Mouse (Mus musculus) induced T-regulatory cell, adult 2 months (primary cell): ENCODE measurements at regions not wholly inside any gene's neighbourhood (a gene's known extent, or its start where the extent isn't known, plus 50 kb on each side); places are given as distances from the start of the nearest gene placed in this dataset.

Source experiments
- DNase-seq: peaks from one replicate; pipeline ENCODE4 v3.0.0-alpha.2; 2012; ENCODE audit warnings: low read depth

DNA sequence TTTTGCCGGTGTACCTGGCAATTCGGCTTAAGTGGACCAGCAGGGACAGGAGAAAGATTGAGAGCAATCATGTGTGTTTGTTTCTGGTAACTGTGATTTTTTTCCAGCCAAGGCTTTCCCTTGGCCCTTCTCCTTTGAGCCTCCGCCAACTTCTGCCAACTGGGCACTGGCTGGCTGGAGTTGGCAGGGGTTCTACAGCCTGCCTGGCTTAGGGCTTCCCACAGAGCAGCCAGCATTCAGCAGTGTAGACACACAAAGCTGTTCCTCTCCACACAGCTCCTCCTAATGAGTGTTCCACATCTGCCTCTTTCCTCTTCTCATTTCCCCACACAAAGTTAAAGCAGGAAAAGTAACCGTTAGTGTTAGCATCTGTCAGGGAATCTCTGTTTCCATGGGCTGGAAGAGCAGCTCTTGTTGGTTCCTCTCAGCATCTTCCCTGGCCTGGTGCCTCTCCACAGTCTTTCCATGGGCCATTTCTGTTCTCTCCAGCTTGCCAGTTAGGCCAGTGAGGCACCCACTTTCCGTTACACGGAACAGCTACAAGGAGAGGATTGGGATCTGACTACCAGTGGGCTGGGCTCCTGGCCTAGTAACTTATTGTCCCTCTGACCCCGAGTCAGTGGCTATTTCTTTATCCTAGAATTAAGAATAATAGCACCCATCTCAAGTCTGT, 68.0 kb upstream of the Rbm24 start:
- no peak for DNase-seq

DNA sequence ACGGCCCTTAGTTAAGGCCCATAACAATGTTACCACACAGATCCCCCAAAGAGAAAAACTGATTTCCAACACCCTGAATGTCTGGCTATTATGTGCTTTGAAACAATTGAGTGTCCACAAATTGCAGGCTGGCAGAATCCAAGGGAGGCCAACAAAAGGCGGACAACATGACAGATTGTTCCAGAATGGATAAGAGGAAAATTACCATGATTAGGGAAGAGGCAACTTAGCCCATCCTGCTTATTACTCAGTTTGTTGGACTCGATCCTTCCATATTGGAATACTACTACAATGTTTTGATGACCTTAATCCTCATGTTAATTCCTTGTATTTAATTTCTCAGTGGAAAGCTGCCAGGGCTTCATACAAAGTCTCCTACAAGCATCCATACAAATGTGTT, 62.9 kb upstream of the Rbm24 start:
- no peak for DNase-seq

DNA sequence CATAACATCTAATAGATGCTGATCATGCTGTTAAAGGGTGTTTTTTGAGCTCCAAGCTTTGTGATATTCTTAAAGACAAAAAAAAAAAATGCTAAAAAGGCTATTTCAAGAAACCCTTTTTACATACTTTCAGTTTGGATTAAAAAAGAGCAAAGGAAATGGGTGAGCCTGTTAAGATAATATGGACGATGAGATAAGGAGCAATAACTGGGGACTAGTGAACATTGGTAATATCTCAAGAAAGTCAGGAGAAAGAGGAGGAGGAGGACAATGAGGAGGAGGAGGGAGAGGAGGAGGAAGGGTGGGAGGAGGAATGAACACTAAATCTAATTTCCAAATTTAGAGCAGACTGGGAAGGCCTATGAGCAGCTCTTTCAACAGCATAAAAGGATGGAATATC, 62.3 kb upstream of the Rbm24 start:
- DNase-seq: no peak

DNA sequence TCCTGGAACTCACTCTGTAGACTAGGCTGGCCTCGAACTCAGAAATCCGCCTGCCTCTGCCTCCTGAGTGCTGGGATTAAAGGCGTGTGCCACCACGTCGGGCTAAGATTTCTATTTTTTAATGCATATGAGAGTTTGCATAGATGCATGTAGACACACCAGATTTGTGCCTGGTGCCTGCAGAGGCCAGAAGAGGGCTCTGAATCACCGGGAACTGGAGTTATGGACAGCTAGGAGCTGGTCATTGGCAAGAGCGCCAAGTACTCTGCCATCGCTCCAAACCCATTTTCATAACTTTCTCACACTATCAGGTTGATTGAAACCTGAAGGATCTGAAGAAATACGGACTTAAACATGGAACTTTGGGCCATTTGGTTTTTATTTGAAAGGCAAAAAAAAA, 61.2 kb upstream of the Rbm24 start:
- DNase-seq: no peak

DNA sequence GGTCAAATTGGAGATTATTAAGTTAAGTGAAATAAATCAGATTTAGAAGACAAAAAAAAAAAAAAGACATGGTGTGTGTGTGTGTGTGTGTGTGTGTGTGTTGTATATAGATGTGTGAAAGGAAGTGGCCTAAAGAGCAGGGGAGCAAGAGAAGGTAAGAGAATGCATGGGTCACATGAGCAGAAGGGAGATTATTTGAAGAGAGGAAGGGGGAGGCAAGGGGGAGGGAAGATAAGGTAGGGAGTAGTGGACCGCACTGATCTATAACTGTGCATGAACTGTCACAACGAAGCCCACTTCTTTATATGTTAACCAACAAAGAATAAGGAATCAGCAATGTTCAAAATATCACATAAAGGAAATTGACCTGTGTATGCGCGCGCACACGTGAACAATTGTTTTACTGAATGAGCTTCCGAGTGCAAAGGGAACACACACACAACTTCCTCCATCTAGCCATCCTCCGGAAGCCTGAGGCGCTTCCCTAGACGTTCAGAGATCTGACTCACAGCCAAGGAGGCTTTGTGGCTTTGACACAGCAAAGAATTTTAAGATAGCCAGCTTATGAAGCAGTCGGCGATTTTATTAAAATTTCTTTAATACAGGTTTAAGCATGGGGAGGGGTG, 57.6 kb upstream of the Rbm24 start:
- DNase-seq: peak; percentile 58

DNA sequence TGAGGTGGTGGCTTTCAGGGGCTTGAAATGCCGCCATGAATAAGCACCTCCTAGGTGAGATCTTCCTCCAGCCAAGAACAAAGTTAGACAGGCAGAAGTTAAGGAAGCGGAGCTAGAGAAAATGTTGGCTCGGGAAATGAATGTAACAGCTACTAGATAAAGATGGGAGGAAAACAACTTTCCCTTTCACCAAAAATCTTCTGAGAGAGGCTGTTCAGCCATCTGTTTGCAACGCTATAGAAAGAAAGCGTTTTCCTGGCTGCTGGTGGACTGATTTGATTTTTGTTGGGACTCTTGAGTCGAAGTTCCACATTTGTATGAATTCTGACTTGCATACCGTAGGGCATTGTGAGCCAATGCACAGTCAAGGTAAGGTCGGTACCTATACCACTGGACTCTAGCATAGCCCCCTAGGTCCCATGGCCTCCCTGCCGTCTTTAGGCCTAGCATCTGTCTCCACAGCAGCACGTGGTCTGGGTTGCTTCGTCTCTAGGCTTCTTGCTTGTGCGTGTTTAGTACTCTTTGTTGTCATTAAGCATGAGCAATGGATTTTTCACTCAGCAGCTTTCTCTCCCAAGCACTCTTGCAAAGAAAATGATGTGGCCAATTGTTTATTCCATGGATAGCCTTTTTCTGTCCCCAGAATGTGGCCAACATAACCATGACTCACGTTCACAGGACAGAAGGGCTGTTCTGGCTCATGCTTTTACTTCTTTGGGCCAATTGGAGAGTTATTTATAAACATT, 54.6 kb upstream of the Rbm24 start:
- no peak for DNase-seq

DNA sequence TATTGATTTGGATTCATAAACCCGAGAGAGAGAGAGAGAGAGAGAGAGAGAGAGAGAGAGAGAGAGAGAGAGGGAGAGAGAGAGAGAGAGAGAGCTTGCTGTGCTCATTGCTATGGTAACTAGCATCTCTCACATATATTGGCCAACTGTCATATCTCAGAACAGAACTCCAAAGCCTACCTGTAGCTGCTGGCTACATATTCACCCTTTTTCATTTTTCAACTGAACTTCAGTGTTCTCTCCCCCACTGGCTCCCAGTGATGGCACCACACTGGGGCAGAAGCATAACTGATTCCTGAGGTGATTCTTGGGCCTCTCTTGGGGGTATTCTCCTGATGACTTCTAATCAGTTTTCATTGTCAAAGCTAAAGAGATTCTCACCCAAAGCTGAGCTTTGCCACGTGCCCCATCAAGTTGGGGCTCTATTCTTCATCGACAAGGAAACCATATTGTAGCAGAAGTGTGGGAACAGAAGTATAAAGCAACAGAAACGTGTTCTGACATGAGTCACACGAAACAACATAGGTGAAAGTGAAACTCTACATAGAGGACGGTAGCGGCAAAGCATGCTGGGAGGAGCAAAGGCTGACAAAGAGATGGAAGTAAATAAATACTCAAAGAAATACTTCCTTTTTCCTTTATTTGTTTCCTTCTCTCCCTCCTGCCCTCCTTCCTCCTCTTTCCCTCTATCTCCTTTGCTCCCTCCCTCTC, 53.9 kb upstream of the Rbm24 start:
- peak; percentile 74 for DNase-seq

DNA sequence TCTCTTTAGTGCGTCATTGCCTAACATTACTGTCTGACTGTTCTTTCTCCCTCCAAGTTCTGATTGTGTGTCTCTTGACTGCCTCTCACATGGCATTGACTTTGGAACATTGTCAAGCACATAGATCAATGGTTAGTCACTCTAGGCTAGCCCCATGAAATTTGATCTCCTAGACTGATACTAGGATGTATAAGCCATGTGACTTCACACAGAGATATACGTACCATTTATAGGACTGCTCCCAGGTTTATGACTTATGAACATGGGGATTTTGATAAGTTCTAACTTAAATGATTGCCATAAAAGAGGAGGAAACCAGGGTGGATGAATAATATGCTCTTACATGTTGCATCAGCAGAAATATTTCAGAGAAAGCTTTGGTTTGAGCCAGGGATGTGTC, 52.9 kb upstream of the Rbm24 start:
- DNase-seq: no peak
